Mouse (Mus musculus) E14TG2a.4 (cell line): Measurements from ENCODE around the gene Dpp6.

Experiments
- CTCF ChIP-seq: conservative IDR thresholded peaks from 2 replicates; pipeline ENCODE4 v1.5.1; 2014; ENCODE audit warnings: low read length
- NANOG ChIP-seq: IDR thresholded peaks from 2 replicates; pipeline ENCODE4 v1.6.1; 2014; ENCODE audit warnings: borderline replicate concordance, low read length, mixed read lengths
- POU5F1 ChIP-seq: IDR thresholded peaks from 2 replicates; pipeline ENCODE4 v1.6.1; 2014; ENCODE audit warnings: low read length, borderline replicate concordance

GRCm38 (mm10) chr5:26979755-26980154, 162.8 kb downstream of the Dpp6 start:
- TF ChIP-seq CTCF (no peak), POU5F1 (no peak), NANOG (no peak)
